Comparison of ENCODE assay signal across 13 mouse cellular contexts in genomic region chrX:143618734-143619133, GRCm38 (mm10).
DNase-seq lines count a peak whose midpoint lies in the region; ATAC-seq lines count a peak whose summit lies in the region.
"Had no signal": no experiment of that assay in that cellular context is flagged by ENCODE, and none has a peak within 500 bp of the region (broad histone marks: within the 10 kb centered on the region; RNA-seq: fewer than 3 reads in every experiment).

No protein-coding gene starts in this region.

- WGBS in embryonic facial prominence, embryonic 14.5 days: 42% methylated on average over 4 of the region's 4 CpGs
- 46% methylated on average over 4 of the region's 4 CpGs for WGBS in embryonic facial prominence, embryonic 10.5 days
- 29% methylated on average over 4 of the region's 4 CpGs for WGBS in neural tube, embryonic 13.5 days

- peak; percentile 36 for DNase-seq in embryonic facial prominence, embryonic 14.5 days (ENCODE audit: low spot score)
- DNase-seq in embryonic facial prominence, embryonic 10.5 days (ENCODE audit: low spot score): no peak
- DNase-seq in neural tube, embryonic 10.5 days (ENCODE audit: extremely low spot score, low spot score): no peak
- DNase-seq in left cerebral cortex, postnatal 36 days (ENCODE audit: low spot score in 2 of 2): peak; percentile 3 to 8
- DNase-seq in telencephalon, adult 2 months (ENCODE audit: low read depth, low spot score): peak; percentile 58
- no peak for DNase-seq in ovary, postnatal 14 days (ENCODE audit: low spot score)
- DNase-seq: adrenal gland, adult 2 months; cerebellum, postnatal 25 days; kidney, adult 18-20 months; lung, postnatal 36 days had no signal

- no peak overlapping the region for H3K9ac ChIP-seq in embryonic facial prominence, embryonic 14.5 days (ENCODE audit: low read depth, low read length)
- H3K9ac ChIP-seq in neural tube, embryonic 13.5 days: no peak overlapping the region
- H3K9ac ChIP-seq: heart, embryonic 15.5 days had no signal

- H3K36me3 ChIP-seq in embryonic facial prominence, embryonic 14.5 days (ENCODE audit: control insufficient read depth, insufficient read depth, low read length): no peaks in the 10 kb centered on the region
- no peaks in the 10 kb centered on the region for H3K36me3 ChIP-seq in embryonic facial prominence, embryonic 10.5 days (replicated peaks)
- no peaks in the 10 kb centered on the region for H3K36me3 ChIP-seq in neural tube, embryonic 13.5 days
- H3K36me3 ChIP-seq: heart, embryonic 15.5 days had no signal

- peaks cover 6% of the 10 kb centered on the region for H3K27me3 ChIP-seq in embryonic facial prominence, embryonic 14.5 days (replicated peaks; ENCODE audit: control insufficient read depth, insufficient read depth, low read length)
- peaks cover 69% of the 10 kb centered on the region for H3K27me3 ChIP-seq in embryonic facial prominence, embryonic 10.5 days (replicated peaks; ENCODE audit: low read depth, poor library complexity, severe bottlenecking)
- H3K27me3 ChIP-seq in neural tube, embryonic 13.5 days: peaks cover 9% of the 10 kb centered on the region; the same call in 1 of the 2 replicates
- H3K27me3 ChIP-seq: heart, embryonic 15.5 days had no signal

- no peaks in the 10 kb centered on the region for H3K4me1 ChIP-seq in embryonic facial prominence, embryonic 14.5 days (ENCODE audit: control insufficient read depth, insufficient read depth, low read length)
- H3K4me1 ChIP-seq in embryonic facial prominence, embryonic 10.5 days: no peaks in the 10 kb centered on the region
- peaks cover 7% of the 10 kb centered on the region; the same call in 1 of the 2 replicates for H3K4me1 ChIP-seq in neural tube, embryonic 13.5 days (replicated peaks)
- H3K4me1 ChIP-seq: heart, embryonic 15.5 days had no signal

- H3K27ac ChIP-seq in embryonic facial prominence, embryonic 14.5 days (replicated peaks; ENCODE audit: low read depth, low read length): no peak overlapping the region
- no peak overlapping the region for H3K27ac ChIP-seq in embryonic facial prominence, embryonic 10.5 days (replicated peaks)
- no peak overlapping the region for H3K27ac ChIP-seq in neural tube, embryonic 13.5 days (replicated peaks)
- H3K27ac ChIP-seq: heart, embryonic 15.5 days had no signal

- no peaks in the 10 kb centered on the region for H3K9me3 ChIP-seq in embryonic facial prominence, embryonic 14.5 days (ENCODE audit: control insufficient read depth, low read length)
- no peaks in the 10 kb centered on the region for H3K9me3 ChIP-seq in embryonic facial prominence, embryonic 10.5 days
- H3K9me3 ChIP-seq in neural tube, embryonic 13.5 days: no peaks in the 10 kb centered on the region
- H3K9me3 ChIP-seq: heart, embryonic 15.5 days had no signal

- H3K4me2 ChIP-seq in embryonic facial prominence, embryonic 14.5 days (ENCODE audit: low read depth, low read length): no peak overlapping the region
- H3K4me2 ChIP-seq in neural tube, embryonic 13.5 days: no peak overlapping the region
- H3K4me2 ChIP-seq: heart, embryonic 15.5 days had no signal

- intact Hi-C loops in left cerebral cortex, postnatal 36 days (cut with DNase I): no loop called here

- ATAC-seq in embryonic facial prominence, embryonic 14.5 days (ENCODE audit: low read depth): no peak
- ATAC-seq in neural tube, embryonic 13.5 days (ENCODE audit: low read depth): peak; percentile 43; the same call in 1 of the 2 replicates
- ATAC-seq in megakaryocyte-erythroid progenitor cell, adult 5-6 weeks (replicated peaks; ENCODE audit: low FRiP score, low TSS enrichment, poor library complexity, severe bottlenecking): no peak

- no peak overlapping the region for H3K4me3 ChIP-seq in embryonic facial prominence, embryonic 14.5 days (ENCODE audit: low read depth, low read length)
- H3K4me3 ChIP-seq in embryonic facial prominence, embryonic 10.5 days: no peak overlapping the region
- H3K4me3 ChIP-seq in neural tube, embryonic 13.5 days: no peak overlapping the region
- H3K4me3 ChIP-seq: heart, embryonic 15.5 days had no signal

Comparison
In these comparisons a context has a peak if more than half of its experiments do, and no peak if none do; other contexts are left out.
1. DNase-seq: peak in embryonic facial prominence, embryonic 14.5 days (single experiment), left cerebral cortex, postnatal 36 days (2 of 2) and telencephalon, adult 2 months (single experiment); none in embryonic facial prominence, embryonic 10.5 days (single experiment), neural tube, embryonic 10.5 days (single experiment) and ovary, postnatal 14 days (single experiment).